Mouse (Mus musculus): ENCODE results near the gene Slc1a2. TPM values are rescaled to one million over a fixed set of nuclear protein-coding genes. Genes with fewer than 3 reads are reported as not detected.

The Slc1a2 gene
- total RNA-seq, 1 experiment from 2014 or later = 2.4 TPM

DNA sequence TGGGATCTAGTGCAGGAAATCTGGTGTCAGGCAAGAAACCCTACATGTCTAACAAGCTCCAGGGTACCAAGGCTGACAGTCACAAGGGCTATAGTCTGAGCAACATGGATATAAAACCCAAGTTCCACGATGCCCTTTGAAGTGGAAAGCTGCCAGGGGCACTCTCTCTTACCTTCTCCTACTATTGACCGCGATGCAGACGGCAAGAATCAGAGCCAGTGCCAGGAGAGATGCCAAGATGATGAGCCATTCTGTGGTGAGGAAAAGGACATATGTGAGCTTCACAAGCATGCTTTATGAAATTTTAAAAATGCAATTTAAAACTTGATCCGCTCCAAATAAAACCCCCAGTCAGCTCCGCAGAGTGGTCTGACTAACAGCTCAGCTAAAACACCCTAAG is 163.6 kb downstream of the Slc1a2 start:
- DNase-seq = no peak

- peak; percentile 27 for DNase-seq
Observed at GRCm38 (mm10) chr2:102825961-102826633, 167.6 kb downstream of the Slc1a2 start.

DNA sequence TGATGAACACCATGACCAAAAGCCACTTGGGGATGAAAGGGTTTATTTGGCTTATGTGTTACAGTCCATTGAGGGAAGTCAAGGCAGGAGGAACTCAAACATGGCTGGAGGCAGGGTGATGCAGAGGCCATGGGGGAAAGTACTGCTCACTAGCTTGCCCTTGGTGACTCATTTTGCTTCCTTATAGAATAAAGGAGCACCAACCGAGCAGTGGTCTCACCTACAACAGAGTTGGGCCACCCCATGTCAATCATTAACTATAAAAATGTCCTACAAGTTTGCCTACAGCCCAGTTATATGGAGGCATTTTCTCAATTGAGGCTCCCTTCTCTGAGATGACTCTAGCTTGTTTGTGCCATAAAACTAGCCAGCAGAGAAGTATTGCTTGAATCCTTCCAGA is 169.4 kb downstream of the Slc1a2 start:
- DNase-seq = no peak

GRCm38 (mm10) chr2:102828381-102828780 is 169.9 kb downstream of the Slc1a2 start:
- peak; percentile 13 for DNase-seq

DNA sequence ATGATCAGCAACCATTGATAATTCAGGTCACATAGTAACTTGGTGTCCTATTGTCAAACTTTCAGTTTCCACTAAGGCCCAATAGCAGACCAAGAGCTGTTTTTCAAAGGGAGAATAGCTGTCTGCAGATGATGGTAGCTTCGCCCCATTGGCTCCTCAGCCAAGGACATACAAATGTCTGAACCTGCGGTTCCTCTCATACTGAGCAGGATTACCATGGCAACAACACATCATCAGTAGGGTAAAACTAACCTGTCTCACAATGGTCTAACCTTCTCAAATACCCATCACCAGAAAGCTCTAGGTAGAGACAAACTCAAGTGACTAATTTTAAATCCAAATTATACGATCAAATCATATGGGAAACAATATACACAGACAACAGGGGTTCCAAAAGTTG is 170.7 kb downstream of the Slc1a2 start:
- DNase-seq = peak; percentile 87

DNA sequence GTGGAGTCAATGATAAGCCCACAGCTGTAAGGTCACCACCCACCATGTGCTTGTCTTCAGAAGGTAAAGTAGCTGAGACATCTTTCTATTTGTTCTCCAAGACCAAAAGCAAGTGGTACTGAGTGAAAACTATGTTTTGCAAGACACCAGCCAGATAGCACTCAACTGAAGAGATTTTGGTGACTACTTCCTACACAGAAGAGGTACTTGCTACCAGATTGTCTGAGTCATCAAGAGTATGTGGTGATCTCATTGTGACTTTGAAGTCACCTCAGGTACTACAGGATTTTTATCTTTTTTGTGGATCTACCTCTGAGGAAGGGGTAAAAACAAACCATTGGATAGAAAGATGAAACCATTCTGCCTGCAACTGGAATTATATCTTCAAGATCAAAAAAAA is 173.1 kb downstream of the Slc1a2 start:
- no peak for DNase-seq

DNA sequence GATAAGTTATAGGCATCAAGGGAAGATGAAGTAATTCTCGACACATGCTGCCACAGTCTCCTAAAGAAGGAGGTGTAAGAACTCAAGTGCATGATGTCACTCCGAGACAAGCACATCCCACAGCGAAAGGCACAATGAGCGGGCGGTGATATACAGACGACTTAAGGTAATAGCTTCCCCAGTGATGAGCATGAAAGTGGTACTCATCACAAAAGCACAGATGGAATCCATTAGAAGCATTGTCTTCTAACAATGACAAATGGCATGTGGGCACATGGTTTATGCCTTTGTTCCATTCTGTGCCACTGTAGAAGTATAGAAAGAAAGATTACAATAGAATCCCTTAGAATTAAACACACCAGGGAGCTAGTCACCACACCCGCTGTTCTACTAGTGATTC is 179.7 kb downstream of the Slc1a2 start:
- no peak for DNase-seq

Other genes with a start within 250 kb of the Slc1a2 start
- gene Fjx1, start 206.2 kb upstream of the Slc1a2 start, total RNA-seq (2021) = 0.85 and 1.5 TPM in 2 replicates
- gene Pamr1, start 108.6 kb upstream of the Slc1a2 start, total RNA-seq (2021) = 4.8 and 4.9 TPM in 2 replicates
- gene Cd44, start 243.0 kb downstream of the Slc1a2 start, total RNA-seq (2021) = 54.6 and 84.8 TPM in 2 replicates

All from adrenal gland, postnatal 14 days (tissue).